Mouse (Mus musculus) CD4-positive, CD25-positive, alpha-beta regulatory T cell, adult 4 months (primary cell): ENCODE measurements around the gene Rps3a1. TPM values are rescaled to one million over a fixed set of nuclear protein-coding genes. Genes with fewer than 3 reads are reported as not detected.

Source experiments
- ATAC-seq: one replicate; pipeline ENCODE4 v1.8.0; 2017
- polyA plus RNA-seq, 2 experiments: library from polyadenylated mRNA; unstranded; fragments of 100-300 nt; shearing (Covaris generic); gene quantifications; one replicate each; pipeline ENCODE4 v1.2.1; 2017

Rps3a1 gene
- polyA plus RNA-seq = 1,000 to 10,000 TPM; 1,268 to 2,675 TPM

DNA sequence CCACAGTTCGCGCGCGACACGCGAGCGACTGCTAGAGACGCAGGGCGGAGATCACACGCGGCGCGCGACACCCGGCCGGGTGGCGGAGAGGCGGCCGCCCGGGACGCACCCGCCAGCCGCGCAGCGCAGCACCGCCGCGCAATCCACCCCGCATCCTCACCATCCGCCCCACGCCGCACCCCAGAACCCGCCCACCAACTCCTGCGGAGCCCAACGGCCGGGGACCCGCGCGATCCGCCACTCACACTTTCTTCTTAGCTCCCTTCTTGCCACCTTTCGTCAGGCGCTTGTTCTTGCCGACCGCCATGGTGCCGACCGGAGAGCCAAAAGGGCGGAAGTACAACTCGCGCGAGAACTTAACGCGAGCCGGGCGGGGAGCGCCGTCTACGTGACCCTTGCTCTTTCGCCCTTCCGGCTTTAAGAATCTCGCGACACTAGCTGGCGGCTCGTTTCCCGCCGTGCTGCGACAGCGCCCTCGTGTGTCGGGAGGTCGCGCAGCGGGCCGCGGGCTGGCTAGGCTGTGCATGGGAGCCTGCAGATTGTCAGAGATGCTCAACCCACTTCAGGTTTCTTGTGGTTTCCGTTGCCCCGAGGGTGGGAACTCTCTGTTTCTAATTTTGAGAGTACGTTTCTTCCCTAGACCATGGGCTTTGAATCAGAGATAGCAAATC lies at the start of gene Rps3a1:
TSS of gene Rps3a1 (minus strand) at position 440 of the 671 bp plus-strand sequence.
- peak; percentile 94 for ATAC-seq

DNA sequence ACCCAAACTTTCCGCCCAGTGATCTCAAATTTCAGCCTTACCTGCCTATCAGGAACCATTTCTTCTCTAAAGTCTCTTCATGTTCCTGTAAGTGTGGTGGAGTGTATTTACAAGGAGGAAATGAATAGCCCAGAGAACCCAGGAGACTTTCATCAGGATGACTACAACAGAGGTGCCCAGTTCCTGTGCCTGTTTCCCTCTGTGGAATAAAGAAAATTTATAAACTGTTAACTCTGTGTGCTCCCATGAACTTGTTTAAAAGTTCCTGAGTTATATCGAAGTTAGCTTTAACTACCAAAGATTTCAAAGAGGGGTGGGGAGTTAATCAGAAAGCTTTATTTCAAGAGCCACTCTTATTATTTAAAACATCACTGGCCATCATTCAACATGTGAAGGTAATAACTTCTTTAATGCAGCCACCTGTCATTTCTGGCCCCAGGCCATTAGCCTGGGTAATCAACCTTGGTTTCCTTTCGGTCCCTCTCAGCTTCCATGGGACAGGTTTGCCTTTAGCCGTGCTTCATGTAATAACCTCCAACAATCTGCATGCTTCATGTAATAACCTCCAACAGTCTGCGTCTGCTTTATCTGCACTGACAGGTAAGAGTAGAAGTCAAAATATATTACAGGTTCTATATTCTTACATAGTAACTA lies 45.4 kb upstream of the Rps3a1 start:
- no peak for ATAC-seq

DNA sequence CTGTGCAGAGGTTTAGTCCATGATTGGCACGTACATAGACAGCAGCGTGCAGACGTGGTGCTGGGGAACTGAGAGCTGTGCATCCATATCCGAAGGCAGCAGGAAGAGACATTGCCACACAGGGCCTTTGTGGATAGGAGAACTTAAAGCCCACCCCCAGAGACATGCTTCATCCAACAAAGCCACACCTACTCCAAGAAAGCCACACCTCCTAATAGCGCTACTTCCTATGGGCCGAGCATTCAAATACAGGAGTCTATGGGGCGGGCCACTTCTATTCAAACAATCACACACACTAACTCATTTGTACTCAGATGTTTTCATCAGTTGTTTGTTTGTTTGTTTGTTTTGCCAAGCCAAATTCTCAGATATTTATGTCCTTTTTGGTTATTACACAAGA lies 42.0 kb upstream of the Rps3a1 start:
- ATAC-seq = no peak

DNA sequence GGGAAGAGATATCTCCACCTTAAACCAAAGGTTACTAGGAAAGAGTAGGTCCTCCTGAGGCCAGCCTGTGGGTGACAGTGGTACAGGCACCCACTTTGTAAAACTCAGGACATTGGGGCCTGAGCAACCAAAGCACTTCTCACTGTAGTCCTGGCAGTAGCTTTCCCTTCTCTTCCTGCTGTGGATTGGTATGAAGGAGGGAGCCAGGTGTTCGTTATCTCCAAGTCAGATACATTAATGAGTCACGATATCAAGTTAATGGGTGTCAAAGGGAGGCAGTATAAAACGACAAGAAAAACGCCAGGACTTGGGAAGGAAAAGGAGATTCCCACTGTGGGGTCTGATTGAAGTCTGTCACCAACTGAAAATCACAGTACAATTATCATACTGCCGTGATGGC lies 38.6 kb upstream of the Rps3a1 start:
- ATAC-seq = no peak

DNA sequence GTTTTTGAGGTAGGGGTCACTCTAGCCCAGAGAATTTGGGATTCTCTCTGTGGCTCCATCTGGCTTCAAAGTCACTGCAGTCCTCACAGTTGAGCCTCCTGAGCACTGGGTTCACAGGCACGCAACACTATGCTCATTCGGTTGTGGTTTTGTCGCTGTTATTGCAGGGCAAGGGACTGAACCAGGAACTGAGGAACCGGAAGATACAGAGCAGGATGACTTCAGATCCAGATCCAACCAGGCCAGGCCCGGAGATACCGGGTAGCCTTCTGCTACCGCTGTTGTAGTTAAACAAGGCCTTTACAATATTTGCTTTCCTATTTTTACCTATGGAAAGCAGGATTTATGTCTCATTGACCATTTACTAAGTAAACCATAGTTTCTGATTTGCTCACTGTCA lies 37.2 kb upstream of the Rps3a1 start:
- ATAC-seq = no peak

DNA sequence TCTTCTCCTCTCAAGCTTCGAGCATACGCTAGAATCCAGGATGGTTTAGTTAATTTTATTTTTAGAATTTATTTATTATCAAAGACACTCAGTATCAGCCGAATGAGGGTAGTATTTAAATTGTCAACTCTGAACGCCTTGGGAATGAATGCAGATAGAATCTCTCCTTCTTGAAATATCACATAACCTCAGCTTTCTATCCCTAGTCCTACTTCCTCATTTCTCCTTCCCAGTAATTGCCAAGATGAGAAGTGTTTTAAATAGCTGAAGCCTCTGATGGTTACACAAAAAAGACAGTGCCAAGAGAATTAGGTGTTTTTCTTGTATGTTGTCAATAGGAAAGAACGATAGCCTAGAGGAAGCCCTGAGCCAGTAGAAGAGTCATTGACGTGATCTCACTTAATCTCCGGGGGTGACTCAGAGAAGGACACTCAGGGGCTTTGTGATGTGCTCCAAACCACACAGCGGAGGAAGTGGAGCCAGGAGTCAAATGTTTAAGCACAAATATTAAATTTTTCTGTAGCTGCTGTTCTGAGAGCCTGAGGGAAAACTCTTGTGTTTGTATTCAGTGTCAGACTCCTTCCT lies 26.4 kb upstream of the Rps3a1 start:
- ATAC-seq = no peak

DNA sequence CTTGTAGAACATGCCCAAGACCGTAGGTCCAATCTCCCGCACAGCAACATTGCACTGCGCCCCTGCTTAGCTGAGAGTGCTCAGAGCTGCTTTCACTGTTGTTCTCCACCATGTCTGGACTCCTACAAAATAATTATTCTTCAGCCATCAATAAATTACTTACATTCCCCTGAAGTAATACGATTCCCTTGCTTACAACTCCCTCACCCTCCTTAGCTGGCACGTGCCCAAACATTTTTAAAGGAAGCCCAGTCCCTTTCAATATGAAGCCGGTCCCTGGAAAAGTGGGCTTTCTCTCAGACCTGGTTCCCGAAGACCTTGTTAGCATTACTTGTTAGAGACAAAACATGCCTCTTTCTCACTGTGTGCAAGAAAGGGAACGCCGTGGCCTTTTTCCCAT lies 7.0 kb upstream of the Rps3a1 start:
- ATAC-seq = no peak

DNA sequence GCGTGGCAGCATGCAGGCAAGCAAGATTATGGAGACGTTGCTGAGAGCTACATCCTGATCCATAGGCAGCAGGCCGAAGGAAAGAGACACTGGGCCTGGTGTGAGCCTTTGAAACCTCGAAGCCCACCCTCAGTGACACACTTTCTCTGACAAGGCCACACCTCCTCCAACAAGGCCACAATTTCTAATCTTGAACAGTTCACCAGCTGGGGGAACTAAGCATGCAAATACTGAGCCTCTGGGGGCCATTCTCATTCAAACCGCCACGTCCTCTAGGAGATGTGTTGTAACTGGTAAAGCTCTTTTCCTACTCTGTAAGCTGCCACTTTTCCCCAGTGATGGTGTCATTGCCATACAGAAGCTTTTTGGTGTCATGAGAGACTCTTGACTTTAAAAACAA lies 6.6 kb upstream of the Rps3a1 start:
- ATAC-seq = no peak

DNA sequence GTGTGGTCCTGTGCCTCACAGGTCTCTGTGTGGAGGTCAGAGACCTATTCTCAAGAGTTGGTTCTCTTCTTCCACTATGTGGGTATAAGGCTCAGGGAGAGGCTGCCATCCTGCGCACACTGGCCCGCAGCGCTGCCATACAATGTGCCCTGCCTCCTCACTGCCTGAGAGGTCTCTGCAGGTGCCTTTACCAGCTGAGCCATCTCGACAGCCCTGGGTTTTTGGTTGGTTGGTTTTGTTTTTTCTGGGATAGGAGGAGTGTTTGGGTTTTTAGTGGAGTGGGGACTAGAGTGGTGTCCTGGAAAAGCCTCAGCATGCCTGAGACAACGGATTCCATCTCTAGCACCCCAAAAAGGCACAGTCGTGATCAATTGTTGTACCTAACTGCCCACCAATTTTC lies 841 bp upstream of the Rps3a1 start:
- no peak for ATAC-seq

DNA sequence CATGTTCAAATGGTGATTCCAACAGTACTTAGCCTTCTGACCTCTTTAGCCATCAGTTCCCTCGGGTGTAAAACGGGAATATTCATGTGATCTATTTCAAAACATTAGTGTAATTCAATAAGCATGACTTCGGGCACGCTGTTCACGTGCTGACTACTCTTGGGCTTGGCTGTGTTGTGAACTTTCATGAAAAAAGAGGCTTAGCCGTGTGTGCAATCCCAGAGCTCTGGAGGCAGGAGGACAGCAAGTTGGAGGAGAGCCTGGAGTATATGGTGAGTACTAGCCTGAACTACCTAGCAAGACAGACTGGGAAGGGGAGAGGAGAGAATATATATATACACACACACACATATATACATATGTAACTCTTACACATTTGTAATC lies 424 bp upstream of the Rps3a1 start:
- peak; percentile 2 for ATAC-seq

DNA sequence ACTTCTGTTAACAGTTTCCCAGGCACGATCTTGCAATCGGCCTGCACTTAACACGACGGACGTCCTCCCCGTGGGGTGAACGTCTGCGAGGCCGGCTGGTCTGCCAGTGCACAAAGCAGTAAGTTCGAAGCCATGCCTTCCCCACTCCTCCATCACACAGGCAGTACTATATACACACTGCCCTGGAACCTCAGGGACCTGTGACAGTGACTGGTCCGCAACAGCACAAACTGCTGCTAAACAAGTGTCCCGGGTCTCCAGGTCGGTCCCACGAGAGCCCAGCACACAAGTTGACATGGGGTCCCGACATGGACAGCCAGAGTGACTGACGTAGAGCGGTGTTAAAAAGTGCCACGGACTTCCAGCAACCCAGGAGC lies 628 bp downstream of the Rps3a1 start:
- no peak for ATAC-seq

DNA sequence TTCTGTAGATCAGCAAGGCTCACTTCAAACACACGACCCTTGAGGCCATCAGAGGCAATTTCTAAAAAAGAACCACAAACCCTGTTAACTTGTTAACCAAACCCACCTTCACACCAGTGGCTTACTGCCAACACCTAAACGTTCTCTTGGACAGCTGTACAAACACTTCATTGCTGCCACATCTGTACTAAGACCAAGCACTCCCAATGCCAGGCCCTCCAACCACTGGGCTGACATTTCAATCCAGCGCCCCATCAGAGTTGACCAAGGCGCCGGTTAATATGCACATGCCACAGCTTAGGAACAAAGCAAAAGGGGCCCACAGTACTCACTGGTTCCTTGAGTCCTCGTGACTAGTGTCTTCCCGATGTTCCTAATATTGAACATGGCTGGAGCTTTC lies 1.1 kb downstream of the Rps3a1 start:
- ATAC-seq = no peak

DNA sequence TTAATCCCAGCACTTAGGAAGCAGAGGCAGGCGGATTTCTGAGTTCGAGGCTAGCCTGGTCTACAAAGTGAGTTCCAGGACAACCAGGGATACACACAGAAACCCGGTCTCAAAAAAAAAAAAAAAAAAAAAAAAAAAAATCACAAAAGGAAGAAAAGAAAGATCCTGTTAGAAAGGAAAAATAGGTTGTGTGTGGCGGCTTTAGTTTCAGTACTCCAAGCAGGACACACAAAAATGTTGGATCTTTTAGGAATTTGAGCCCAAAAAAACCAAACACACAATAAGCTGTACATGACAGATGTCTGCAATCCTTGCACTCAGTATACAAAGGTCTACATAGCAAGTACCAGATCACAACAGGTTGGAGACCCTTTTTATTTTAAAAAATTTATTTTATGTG lies 2.8 kb downstream of the Rps3a1 start:
- no peak for ATAC-seq

DNA sequence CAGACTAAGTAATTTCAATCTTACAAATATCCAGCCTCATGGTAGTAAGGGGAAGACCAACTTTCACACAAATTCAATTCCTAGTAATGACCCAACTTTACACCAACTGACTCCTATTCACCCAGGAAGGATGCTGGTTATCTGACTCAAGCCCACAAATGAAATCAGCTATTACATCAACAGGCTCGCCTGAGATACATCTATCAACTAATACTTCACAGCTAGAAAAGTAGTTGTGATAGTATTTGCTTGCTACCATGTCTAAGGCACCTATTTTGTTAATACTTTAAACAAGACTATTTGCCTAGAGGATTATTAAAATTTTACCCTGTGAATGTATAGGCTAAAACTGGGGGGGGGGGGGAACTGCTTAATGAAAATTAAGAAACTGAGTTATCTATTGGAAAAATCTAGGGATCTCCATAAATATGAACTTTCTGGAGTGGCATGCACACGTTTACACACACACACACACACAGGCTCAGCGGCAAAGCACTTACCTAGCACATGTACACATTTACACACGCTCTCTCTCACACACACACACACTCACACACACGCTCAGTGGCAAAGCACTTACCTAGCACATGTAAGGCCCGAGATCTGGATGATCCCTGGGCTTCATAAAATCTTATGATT lies 5.4 kb downstream of the Rps3a1 start:
- no peak for ATAC-seq

DNA sequence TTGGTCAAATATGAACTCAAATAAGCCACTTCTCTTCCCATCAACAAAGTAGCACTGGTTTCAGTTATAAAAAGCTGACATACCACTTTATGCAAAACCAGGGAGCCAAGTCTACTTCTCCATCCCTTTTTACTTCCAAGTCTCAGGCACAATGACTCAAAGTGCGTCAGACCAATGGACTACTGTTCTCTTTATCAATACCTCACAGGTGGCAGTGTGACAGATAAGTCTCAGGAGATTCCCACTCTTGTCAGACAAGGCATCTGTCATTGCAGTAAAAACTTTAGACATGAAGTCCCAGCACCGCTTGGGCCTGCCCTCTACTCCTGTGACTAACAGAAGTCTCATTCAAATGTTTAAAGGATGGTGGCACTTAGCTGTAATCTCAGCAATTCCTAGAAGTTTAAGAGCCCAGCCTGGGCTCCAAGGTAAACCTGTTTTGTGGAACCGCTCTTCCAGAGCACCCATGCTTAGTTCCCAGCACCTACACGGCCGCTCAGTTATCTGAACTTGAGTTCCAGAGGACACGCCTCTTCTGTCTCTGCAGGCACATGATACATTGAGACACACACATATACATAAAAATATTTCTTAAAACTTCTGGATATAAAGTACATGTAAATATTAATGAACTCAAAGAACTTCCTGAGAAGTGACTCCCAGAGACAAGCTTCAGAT lies 6.5 kb downstream of the Rps3a1 start:
- ATAC-seq = no peak

DNA sequence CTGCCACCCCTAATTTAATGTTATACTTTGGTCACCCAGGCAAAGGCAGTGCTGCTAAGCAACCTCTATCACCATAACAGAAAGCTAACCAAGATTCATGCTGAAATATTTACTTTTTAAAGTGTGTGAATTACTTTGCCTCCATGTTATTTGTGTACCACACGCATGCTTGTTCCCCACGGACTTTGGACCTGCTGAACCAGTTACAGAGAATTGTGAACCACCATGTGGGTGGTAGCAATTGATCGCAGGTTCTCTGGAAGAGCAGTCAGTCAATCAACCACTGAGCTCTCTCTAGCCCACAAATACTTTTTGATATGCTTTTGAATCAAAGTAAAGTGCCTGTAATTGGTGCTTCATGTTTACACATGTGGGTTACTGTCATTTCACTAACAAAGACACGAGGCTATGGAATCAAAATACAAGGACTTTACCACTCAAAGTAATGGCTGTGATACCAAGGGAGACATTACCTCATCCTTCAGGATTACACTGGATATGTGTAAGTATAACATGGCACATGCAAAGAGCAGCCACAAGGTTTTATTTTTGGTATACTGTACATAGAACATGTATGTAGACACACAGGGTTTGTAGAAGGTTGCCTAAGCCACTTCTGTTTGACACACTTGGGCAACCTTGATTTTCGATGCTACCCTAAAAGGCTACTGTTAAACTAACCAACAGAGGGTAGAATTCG lies 7.4 kb downstream of the Rps3a1 start:
- no peak for ATAC-seq

DNA sequence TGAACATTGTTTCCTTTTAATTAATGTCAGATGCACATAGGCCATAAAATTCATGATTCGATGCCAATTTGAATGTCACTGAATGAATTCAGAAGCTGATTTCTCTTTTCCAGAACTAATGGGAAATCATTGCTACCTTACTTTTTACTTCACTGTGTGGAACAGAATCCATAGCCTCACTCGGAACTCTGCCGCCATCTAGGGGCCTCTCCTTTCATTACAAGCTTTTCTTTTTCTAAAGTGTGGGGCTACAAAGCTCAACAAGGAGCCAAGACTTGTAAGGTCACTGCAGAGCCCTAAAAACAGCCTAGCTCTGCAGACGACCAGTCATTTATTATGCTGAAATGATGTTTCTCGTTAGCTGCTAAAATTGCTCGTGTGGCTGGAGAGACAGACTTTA lies 12.7 kb downstream of the Rps3a1 start:
- peak; percentile 69 for ATAC-seq

DNA sequence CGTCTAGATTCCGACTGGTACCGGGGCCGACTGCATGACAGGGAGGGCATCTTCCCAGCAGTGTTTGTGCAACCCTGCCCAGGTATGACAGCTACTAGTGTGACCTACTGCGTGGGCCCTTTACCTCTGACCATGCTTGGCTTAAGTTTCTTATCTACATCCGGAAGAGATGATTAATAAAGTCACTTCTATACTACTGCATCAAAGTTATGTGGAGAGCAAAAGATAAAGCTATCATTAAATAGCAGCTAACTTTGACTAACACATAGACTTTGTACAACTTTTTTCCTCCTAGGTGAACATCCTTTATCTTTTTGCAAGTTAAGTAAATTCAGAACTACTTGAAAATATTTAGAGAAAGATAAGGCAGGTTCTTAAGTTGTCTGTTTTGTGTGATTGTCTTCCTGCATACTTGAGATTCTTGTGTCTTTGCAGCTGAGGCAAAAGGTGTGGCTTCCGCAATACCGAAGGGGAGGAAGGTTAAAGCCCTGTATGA lies 19.2 kb downstream of the Rps3a1 start:
- ATAC-seq = no peak

DNA sequence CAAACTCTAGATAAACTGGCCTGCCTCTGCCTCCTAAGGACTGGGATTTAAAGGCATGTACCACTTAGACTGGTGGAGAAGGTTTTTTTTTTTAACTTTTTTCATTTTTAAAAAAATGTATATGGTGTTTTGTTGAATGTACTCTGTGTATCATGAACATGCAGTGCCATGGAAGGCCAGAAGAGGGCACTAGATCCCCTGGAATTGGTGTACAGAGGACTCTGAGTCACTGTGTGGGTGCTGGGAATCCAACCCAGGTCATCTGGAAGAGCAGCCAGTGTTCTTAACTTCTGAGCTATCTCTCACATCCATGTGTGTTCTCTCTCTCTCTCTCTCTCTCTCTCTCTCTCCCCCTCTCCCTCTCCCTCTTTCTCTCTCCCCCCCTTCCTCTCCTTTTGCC lies 20.3 kb downstream of the Rps3a1 start:
- no peak for ATAC-seq

DNA sequence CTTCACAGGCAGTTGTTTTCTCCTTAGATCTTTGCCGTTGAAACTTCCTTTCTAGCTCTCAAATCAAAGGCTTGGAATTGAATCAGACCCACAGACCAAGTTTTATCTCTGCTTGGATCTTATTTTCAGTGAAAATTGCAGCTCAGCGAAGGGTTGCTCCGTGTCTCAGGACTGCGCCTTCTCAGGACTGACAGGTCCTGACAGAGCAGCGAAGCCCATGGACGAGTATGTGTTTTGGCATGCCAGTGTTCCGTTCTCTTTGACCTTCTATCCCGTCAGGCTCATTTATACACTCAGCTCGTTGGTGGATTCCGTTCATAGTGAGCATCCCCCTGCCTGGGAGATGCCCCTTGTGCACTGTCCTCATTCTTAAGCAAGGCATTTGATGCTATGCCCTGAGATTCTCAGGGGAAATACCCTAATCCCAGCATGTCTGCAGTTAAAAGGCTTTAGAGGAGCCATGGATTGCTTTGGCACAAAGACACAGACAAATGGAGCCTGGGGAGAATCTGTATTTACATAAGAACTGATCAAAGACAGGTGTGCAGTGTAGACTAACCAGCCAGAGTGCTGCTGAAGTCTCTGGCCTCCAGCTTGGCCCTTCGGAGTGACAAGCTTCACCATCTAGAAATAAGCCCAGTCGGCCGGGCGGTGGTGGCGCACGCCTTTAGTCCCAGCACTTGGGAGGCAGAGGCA lies 23.1 kb downstream of the Rps3a1 start:
- no peak for ATAC-seq

DNA sequence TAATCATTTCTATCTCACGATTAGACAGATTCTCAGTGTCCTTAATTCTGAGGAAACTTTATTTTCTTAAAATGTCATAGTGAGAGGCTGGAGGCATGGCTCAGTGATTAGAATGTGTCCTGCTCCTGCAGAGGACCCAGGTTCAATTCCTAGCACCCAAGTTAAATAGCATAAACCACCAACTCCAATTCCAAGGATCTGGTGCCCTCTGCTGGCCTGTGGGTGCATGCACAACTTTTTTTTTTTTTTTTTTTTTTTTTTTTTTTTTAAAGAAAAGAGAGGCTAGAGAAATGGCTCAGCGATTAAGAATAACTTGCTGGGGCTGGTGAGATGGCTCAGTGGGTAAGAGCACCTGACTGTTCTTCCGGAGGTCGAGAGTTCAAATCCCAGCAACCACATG lies 25.6 kb downstream of the Rps3a1 start:
- ATAC-seq = no peak
